Mouse (Mus musculus) left cerebral cortex, postnatal 25 days (tissue): ENCODE data around the gene Cr1l. TPM values are rescaled to one million over a fixed set of nuclear protein-coding genes. Genes with fewer than 3 reads are reported as not detected.

Experiments
- DNase-seq, 2 experiments: peaks; one replicate each; pipeline ENCODE4 v3.0.0; 2022; ENCODE audit warnings: low spot score in 2 of 2, mixed read lengths in 1 of 2
- intact Hi-C: fragments of 180-260 bp; cut with DNase I; formaldehyde crosslinking; loops from one replicate; pipeline ENCODE4 v1.15.1; 2025
- total RNA-seq, 2 experiments: library from RNA; stranded (reverse); gene quantifications; 2 replicates each; pipeline ENCODE4 v1.2.3; 2021

Cr1l gene
- 10 to 100 TPM; 32.9 to 35.8 TPM for total RNA-seq

GRCm38 (mm10) chr1:195130953-195131674, at the start of gene Cr1l:
Cr1l (minus strand) TSS chr1:195131586.
- intact Hi-C loops = loop anchor here (5.0 kb wide), 1 partner anchor 154 kb away; no protein-coding TSS in a partner anchor
- DNase-seq = peak; percentile 88 to 93

- DNase-seq = peak; percentile 53 to 60
- intact Hi-C loops = no loop called here
Observed at GRCm38 (mm10) chr1:195175980-195176931, 44.9 kb upstream of the Cr1l start, which contains the start of gene Cr2. Cr2 (minus strand) TSS chr1:195176716.

- intact Hi-C loops = no loop called here
- no peak for DNase-seq
Observed at GRCm38 (mm10) chr1:195164996-195165755, 33.8 kb upstream of the Cr1l start.

- intact Hi-C loops = loop anchor here (5.0 kb wide), 1 partner anchor 155 kb away; no protein-coding TSS in a partner anchor
- DNase-seq = no peak
Observed at GRCm38 (mm10) chr1:195132070-195132469, 684 bp upstream of the Cr1l start.

GRCm38 (mm10) chr1:195131675-195132015, 259 bp upstream of the Cr1l start:
- intact Hi-C loops = loop anchor here (5.0 kb wide), 1 partner anchor 154 kb away; no protein-coding TSS in a partner anchor

GRCm38 (mm10) chr1:195130479-195130878, 907 bp downstream of the Cr1l start:
- peak in 1 of 2 experiments; percentile 4 for DNase-seq
- intact Hi-C loops = loop anchor here (5.0 kb wide), 1 partner anchor 153 kb away; no protein-coding TSS in a partner anchor

More at GRCm38 (mm10) chr1:195131675-195132015, 259 bp upstream of the Cr1l start:
- no peak for DNase-seq

GRCm38 (mm10) chr1:195129867-195130266, 1.5 kb downstream of the Cr1l start:
- DNase-seq = no peak
- intact Hi-C loops = loop anchor here (5.0 kb wide), 1 partner anchor 153 kb away; no protein-coding TSS in a partner anchor

- intact Hi-C loops = no loop called here
- DNase-seq = no peak
Observed at GRCm38 (mm10) chr1:195114414-195114813, 17.0 kb downstream of the Cr1l start.

- DNase-seq = no peak
- intact Hi-C loops = no loop called here
Observed at GRCm38 (mm10) chr1:195113621-195114020, 17.8 kb downstream of the Cr1l start.

GRCm38 (mm10) chr1:195100693-195101092, 30.7 kb downstream of the Cr1l start:
- intact Hi-C loops = no loop called here
- DNase-seq = no peak

GRCm38 (mm10) chr1:195098004-195098403, 33.4 kb downstream of the Cr1l start:
- no peak for DNase-seq
- intact Hi-C loops = no loop called here

- peak; percentile 7 to 12 for DNase-seq
- intact Hi-C loops = no loop called here
Observed at GRCm38 (mm10) chr1:195092220-195092720, 39.1 kb downstream of the Cr1l start, which contains the start of gene Cd46. Cd46 (minus strand) TSS chr1:195092249.

- DNase-seq = no peak
- intact Hi-C loops = no loop called here
Observed at GRCm38 (mm10) chr1:195091699-195092219, 39.6 kb downstream of the Cr1l start.

- DNase-seq = no peak
- intact Hi-C loops = no loop called here
Observed at GRCm38 (mm10) chr1:195082142-195082541, 49.2 kb downstream of the Cr1l start.

Other genes with a start within 250 kb of the Cr1l start
- 10 to 100 TPM; 52.1 to 57.5 TPM for gene Cd34, start 192.8 kb downstream of the Cr1l start, total RNA-seq
- gene Cd46, start 39.3 kb downstream of the Cr1l start, total RNA-seq = 1 to 10 TPM; 4.0 to 4.6 TPM
- gene Cr2, start 45.1 kb upstream of the Cr1l start, total RNA-seq = under 1 TPM; 0.48 to 0.69 TPM